Mouse (Mus musculus) CH12.LX (cell line): ENCODE measurements at regions not wholly inside any gene's neighbourhood (a gene's known extent, or its start where the extent isn't known, plus 50 kb on each side); places are given as distances from the start of the nearest gene placed in this dataset.

Experiments
- CHD2 ChIP-seq: IDR thresholded peaks from 2 replicates; pipeline ENCODE4 v1.6.1; 2011; ENCODE audit warnings: low read length, improper control_type of control experiment
- CTCF ChIP-seq, 2 experiments: IDR thresholded peaks in 1 of 2; conservative IDR thresholded peaks in 1 of 2; 2 replicates each; pipeline ENCODE4 v1.5.1; 2011 to 2012; ENCODE audit warnings: low read depth in 2 of 2, low read length in 2 of 2, improper control_type of control experiment in 1 of 2, inconsistent platforms in 1 of 2, mild to moderate bottlenecking in 1 of 2, moderate library complexity in 1 of 2
- MXI1 ChIP-seq: IDR thresholded peaks from 2 replicates; pipeline ENCODE4 v1.6.1; 2011; ENCODE audit warnings: mild to moderate bottlenecking, low read depth, low read length, improper control_type of control experiment
- USF2 ChIP-seq: conservative IDR thresholded peaks from 2 replicates; pipeline ENCODE4 v1.6.1; 2011; ENCODE audit warnings: low read depth, low read length, improper control_type of control experiment

DNA sequence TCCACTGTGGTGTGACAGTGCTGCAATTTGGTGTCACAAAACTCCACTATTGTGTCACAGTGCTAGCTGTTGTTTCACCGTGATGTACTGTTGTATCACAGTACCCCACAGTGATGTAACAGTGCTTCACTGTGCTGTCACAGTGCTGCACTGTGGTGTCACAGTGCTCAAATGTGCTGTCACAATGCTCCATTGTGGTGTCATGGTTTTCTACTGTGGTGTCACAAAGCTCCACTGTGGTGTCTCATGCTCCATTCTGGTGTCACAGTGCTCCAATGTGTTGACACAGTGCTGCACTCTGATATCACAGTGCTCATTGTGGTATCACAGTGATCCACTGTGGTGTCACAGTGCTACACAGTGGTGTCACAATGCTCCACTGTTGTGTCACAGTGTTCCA lies 91.3 kb upstream of the Scaf8 start:
- no peak for TF ChIP-seq CHD2
- no peak for TF ChIP-seq MXI1
- TF ChIP-seq CTCF (conservative IDR thresholded peaks at IDR 0.05 in 1 of 2, IDR thresholded peaks at IDR 0.05 in 1 of 2; ENCODE audit: low read depth in 2 of 2, low read length in 2 of 2) = no peak
- TF ChIP-seq USF2 = no peak
